Mouse (Mus musculus) CH12.LX (cell line): ENCODE measurements around the gene Trim17. TPM values are rescaled to one million over a fixed set of nuclear protein-coding genes. Genes with fewer than 3 reads are reported as not detected.

Experiments
- DNase-seq: peaks from one replicate; pipeline ENCODE4 v3.0.0-alpha.2; 2013; ENCODE audit errors: extremely low read depth
- H3K27ac ChIP-seq: 2 replicates; pipeline ENCODE4 v1.5.1; 2012; ENCODE audit warnings: low read depth, mild to moderate bottlenecking, control low read depth, moderate library complexity; ENCODE audit not compliant: insufficient read depth
- H3K27me3 ChIP-seq: replicated peaks from 2 replicates; pipeline ENCODE3; 2012; ENCODE audit warnings: inconsistent platforms
- H3K36me3 ChIP-seq, 2 experiments: replicated peaks in 1 of 2; 2 replicates each; pipeline versions ENCODE3 to v1.6.1; 2012; ENCODE audit warnings: inconsistent platforms in 1 of 2, low read length in 1 of 2, mild to moderate bottlenecking in 1 of 2, mixed read lengths in 1 of 2, moderate library complexity in 1 of 2; ENCODE audit not compliant: control insufficient read depth in 1 of 2, insufficient read depth in 1 of 2
- H3K4me1 ChIP-seq, 2 experiments: 2 replicates each; pipeline ENCODE4 v1.6.1; 2012; ENCODE audit warnings: inconsistent platforms in 1 of 2, moderate library complexity in 1 of 2; ENCODE audit not compliant: insufficient read depth in 2 of 2, control insufficient read depth in 1 of 2
- H3K4me2 ChIP-seq: 2 replicates; pipeline ENCODE4 v1.6.1; 2012; ENCODE audit warnings: low read depth, mild to moderate bottlenecking, control low read depth; ENCODE audit not compliant: poor library complexity, insufficient read depth, severe bottlenecking
- H3K4me3 ChIP-seq, 3 experiments: fragments of 150-350 bp in 1 of 3; sonication (generic) in 1 of 3; replicated peaks in 1 of 3; 2 replicates each; pipeline versions ENCODE3 to v1.5.1; 2011 to 2012; ENCODE audit warnings: low read depth in 2 of 3, low read length in 2 of 3, mild to moderate bottlenecking in 2 of 3, moderate library complexity in 2 of 3, control low read depth in 1 of 3, improper control_type of control experiment in 1 of 3, inconsistent platforms in 1 of 3, mixed read lengths in 1 of 3; ENCODE audit not compliant: poor library complexity in 1 of 3
- H3K79me2 ChIP-seq: replicated peaks from 2 replicates; pipeline ENCODE4 v1.6.1; 2012; ENCODE audit warnings: mild to moderate bottlenecking, moderate library complexity; ENCODE audit not compliant: control insufficient read depth, poor library complexity, insufficient read depth, severe bottlenecking; ENCODE audit errors: extremely low read depth
- H3K9ac ChIP-seq: 2 replicates; pipeline ENCODE4 v1.6.1; 2012; ENCODE audit warnings: low read depth, mild to moderate bottlenecking, control low read depth, moderate library complexity; ENCODE audit not compliant: insufficient read depth
- H3K9me3 ChIP-seq: replicated peaks from 2 replicates; pipeline ENCODE3; 2012; ENCODE audit warnings: low read length, inconsistent platforms, mixed read lengths
- BHLHE40 ChIP-seq: IDR thresholded peaks from 2 replicates; pipeline ENCODE4 v1.6.1; 2011; ENCODE audit warnings: mild to moderate bottlenecking, low read depth, low read length, improper control_type of control experiment
- CTCF ChIP-seq, 2 experiments: IDR thresholded peaks in 1 of 2; conservative IDR thresholded peaks in 1 of 2; 2 replicates each; pipeline ENCODE4 v1.5.1; 2011 to 2012; ENCODE audit warnings: low read depth in 2 of 2, low read length in 2 of 2, improper control_type of control experiment in 1 of 2, inconsistent platforms in 1 of 2, mild to moderate bottlenecking in 1 of 2, moderate library complexity in 1 of 2
- E2F4 ChIP-seq: IDR thresholded peaks from 2 replicates; pipeline ENCODE4 v1.6.1; 2011; ENCODE audit warnings: low read depth, low read length, improper control_type of control experiment; ENCODE audit not compliant: insufficient replicate concordance
- ELF1 ChIP-seq: IDR thresholded peaks from 2 replicates; pipeline ENCODE4 v1.6.1; 2014; ENCODE audit warnings: low read depth, mild to moderate bottlenecking, inconsistent platforms, low read length, improper control_type of control experiment
- EP300 ChIP-seq: IDR thresholded peaks from 2 replicates; pipeline ENCODE4 v1.6.1; 2011; ENCODE audit warnings: low read length, improper control_type of control experiment
- ETS1 ChIP-seq: conservative IDR thresholded peaks from 2 replicates; pipeline ENCODE4 v1.6.1; 2012; ENCODE audit warnings: low read depth, mild to moderate bottlenecking, inconsistent platforms, low read length, improper control_type of control experiment, moderate library complexity
- IRF4 ChIP-seq: IDR thresholded peaks from 2 replicates; pipeline ENCODE4 v1.6.1; 2014; ENCODE audit warnings: low read depth, mild to moderate bottlenecking, inconsistent platforms, low read length, improper control_type of control experiment
- KAT2A ChIP-seq: IDR thresholded peaks from 2 replicates; pipeline ENCODE4 v1.6.1; 2012; ENCODE audit warnings: low read length, improper control_type of control experiment, inconsistent platforms; ENCODE audit not compliant: insufficient replicate concordance
- MAZ ChIP-seq: IDR thresholded peaks from 2 replicates; pipeline ENCODE4 v1.6.1; 2012; ENCODE audit warnings: low read depth, mild to moderate bottlenecking, inconsistent platforms, low read length, improper control_type of control experiment, moderate library complexity
- MEF2A ChIP-seq: IDR thresholded peaks from 2 replicates; pipeline ENCODE4 v1.6.1; 2014; ENCODE audit warnings: low read depth, mild to moderate bottlenecking, inconsistent platforms, low read length, improper control_type of control experiment, borderline replicate concordance
- MYC ChIP-seq: IDR thresholded peaks from 2 replicates; pipeline ENCODE4 v1.6.1; 2011; ENCODE audit warnings: low read depth, mild to moderate bottlenecking, improper control_type of control experiment, low read length
- NELFE ChIP-seq: IDR thresholded peaks from 2 replicates; pipeline ENCODE4 v1.6.1; 2011; ENCODE audit warnings: low read depth, low read length, improper control_type of control experiment
- POLR2A ChIP-seq: IDR thresholded peaks from 2 replicates; pipeline ENCODE4 v1.6.1; 2011; ENCODE audit warnings: low read depth, mild to moderate bottlenecking, improper control_type of control experiment, low read length
- POLR2AphosphoS2 ChIP-seq: IDR thresholded peaks from 2 replicates; pipeline ENCODE4 v1.6.1; 2011; ENCODE audit warnings: low read depth, low read length, improper control_type of control experiment
- RAD21 ChIP-seq: IDR thresholded peaks from 2 replicates; pipeline ENCODE4 v1.6.1; 2011; ENCODE audit warnings: low read depth, mild to moderate bottlenecking, low read length, improper control_type of control experiment, moderate library complexity
- SMC3 ChIP-seq: IDR thresholded peaks from 2 replicates; pipeline ENCODE4 v1.6.1; 2011; ENCODE audit warnings: low read depth, low read length, improper control_type of control experiment
- TCF12 ChIP-seq: IDR thresholded peaks from 2 replicates; pipeline ENCODE4 v1.6.1; 2014; ENCODE audit warnings: low read depth, mild to moderate bottlenecking, inconsistent platforms, low read length, improper control_type of control experiment
- USF1 ChIP-seq: IDR thresholded peaks from 2 replicates; pipeline ENCODE4 v1.6.1; 2014; ENCODE audit warnings: low read depth, mild to moderate bottlenecking, inconsistent platforms, low read length, improper control_type of control experiment
- USF2 ChIP-seq: conservative IDR thresholded peaks from 2 replicates; pipeline ENCODE4 v1.6.1; 2011; ENCODE audit warnings: low read depth, low read length, improper control_type of control experiment
- ZC3H11A ChIP-seq: IDR thresholded peaks from 2 replicates; pipeline ENCODE4 v1.6.1; 2012; ENCODE audit warnings: low read depth, mild to moderate bottlenecking, inconsistent platforms, low read length, improper control_type of control experiment
- ZMIZ1 ChIP-seq: IDR thresholded peaks from 2 replicates; pipeline ENCODE4 v1.6.1; 2012; ENCODE audit warnings: low read depth, mild to moderate bottlenecking, inconsistent platforms, low read length, improper control_type of control experiment
- ZNF384 ChIP-seq: IDR thresholded peaks from 2 replicates; pipeline ENCODE4 v1.6.1; 2012; ENCODE audit warnings: low read depth, low read length, improper control_type of control experiment, inconsistent platforms
- dilution Hi-C: fragments of 300-500 bp; cut with MboI; formaldehyde crosslinking; loops from 2 replicates; pipeline ENCODE4 v1.14.3; 2020; ENCODE audit warnings: low sequenced_read_pairs; ENCODE audit not compliant: extremely low pct_unique_long_range_greater_than_20kb, extremely low pct_ligation_motif_present
- in situ Hi-C: fragments of 300-500 bp; cut with MboI; formaldehyde crosslinking; loops from 3 replicates; pipeline ENCODE4 v1.14.3; 2019; ENCODE audit warnings: low sequenced_read_pairs, low pct_ligation_motif_present, low pct_unique_long_range_greater_than_20kb, mixed read lengths
- polyA plus RNA-seq: library from polyadenylated mRNA; unstranded; fragments of >175 nt; gene quantifications from 2 replicates; pipeline ENCODE4 v1.2.1, GENCODE M21; 2012; ENCODE audit warnings: low read depth; ENCODE audit not compliant: insufficient read length
- total RNA-seq, 2 experiments: library from RNA; depleted of rRNA; stranded (reverse); fragments of 300-350 nt in 1 of 2; fragments of >200 nt in 1 of 2; gene quantifications; 2 replicates each; pipeline ENCODE4 v1.2.3; 2012 to 2014

Gene Trim17
- total and polyA plus RNA-seq, 3 experiments = 0.47 to 0.49 TPM; not detected in 1

DNA sequence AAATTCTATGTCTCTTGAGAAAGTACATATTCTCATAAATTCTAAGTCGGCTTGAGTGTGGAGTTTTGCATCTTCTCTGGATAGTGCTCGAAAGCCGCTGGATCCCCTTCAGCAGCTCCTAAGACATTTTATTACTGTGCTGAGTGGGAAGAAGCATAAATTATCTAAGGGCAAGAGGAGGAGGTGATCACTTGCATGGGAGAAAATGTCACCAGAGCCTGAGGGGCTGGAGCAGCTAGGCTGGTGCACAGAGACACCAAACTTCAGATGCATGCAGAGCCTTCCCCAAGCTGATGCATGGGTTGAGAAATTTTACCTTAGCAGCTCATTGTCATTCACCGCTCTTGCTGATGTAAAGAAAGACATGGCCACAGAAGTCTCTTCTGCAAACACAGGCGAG is 10.3 kb upstream of the Trim17 start:
- in situ Hi-C loops = no loop called here
- Histone ChIP-seq H3K4me3 (no peak overlapping the region), H3K79me2 (no peaks in the 10 kb centered on the region), H3K36me3 (no peaks in the 10 kb centered on the region), H3K4me2 (no peak overlapping the region), H3K4me1 (peaks cover 0 to 3% of the 10 kb centered on the region in 2 experiments; a peak in 2 of 4 replicates), H3K27me3 (peaks cover 49% of the 10 kb centered on the region), H3K9ac (no peak overlapping the region), H3K9me3 (peaks cover 6% of the 10 kb centered on the region), H3K27ac (no peak overlapping the region)
- dilution Hi-C loops = no loop called here
- no peak for TF ChIP-seq RAD21
- TF ChIP-seq KAT2A = no peak
- no peak for TF ChIP-seq USF2
- TF ChIP-seq EP300 = no peak
- no peak for TF ChIP-seq ZMIZ1
- TF ChIP-seq CTCF (conservative IDR thresholded peaks at IDR 0.05 in 1 of 2, IDR thresholded peaks at IDR 0.05 in 1 of 2; ENCODE audit: low read depth in 2 of 2, low read length in 2 of 2) = no peak
- no peak for TF ChIP-seq MAZ
- TF ChIP-seq ELF1 = no peak
- no peak for TF ChIP-seq E2F4
- no peak for TF ChIP-seq ZNF384
- no peak for TF ChIP-seq NELFE
- no peak for TF ChIP-seq BHLHE40
- TF ChIP-seq IRF4 = no peak
- no peak for TF ChIP-seq POLR2A
- no peak for DNase-seq

DNA sequence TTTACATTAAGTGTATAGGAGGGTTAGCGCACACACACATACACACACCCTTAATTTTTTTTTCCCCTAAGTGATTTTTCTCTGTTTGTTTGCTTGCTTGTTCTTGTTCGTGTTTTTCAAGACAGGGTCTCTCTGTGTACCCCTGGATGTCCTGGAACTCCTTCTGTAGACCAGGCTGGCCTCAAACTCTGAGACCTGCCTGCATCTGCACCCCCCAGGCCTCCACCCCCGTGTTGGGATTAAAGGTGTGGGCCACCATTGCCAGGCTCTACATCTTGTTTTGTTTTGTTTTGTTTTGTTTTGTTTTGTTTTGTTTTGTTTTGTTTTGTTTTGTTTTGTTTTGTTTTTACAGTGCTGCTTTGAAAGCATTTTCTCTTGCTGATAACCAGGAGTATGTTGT is 7.2 kb upstream of the Trim17 start:
- Histone ChIP-seq H3K27me3 (peaks cover 63% of the 10 kb centered on the region), H3K4me2 (no peak overlapping the region), H3K27ac (no peak overlapping the region), H3K9me3 (no peaks in the 10 kb centered on the region), H3K36me3 (no peaks in the 10 kb centered on the region), H3K4me1 (no peaks in the 10 kb centered on the region), H3K4me3 (no peak overlapping the region), H3K9ac (no peak overlapping the region), H3K79me2 (no peaks in the 10 kb centered on the region)
- DNase-seq = no peak
- TF ChIP-seq RAD21 (no peak), USF1 (no peak), BHLHE40 (no peak), POLR2AphosphoS2 (no peak), CTCF (conservative IDR thresholded peaks at IDR 0.05 in 1 of 2, IDR thresholded peaks at IDR 0.05 in 1 of 2; ENCODE audit: low read depth in 2 of 2, low read length in 2 of 2) (no peak), POLR2A (no peak), E2F4 (no peak), SMC3 (no peak), NELFE (no peak), ZC3H11A (no peak), ZMIZ1 (no peak), MEF2A (no peak), ELF1 (no peak), TCF12 (no peak), MYC (no peak), ETS1 (no peak)
- dilution Hi-C loops = no loop called here
- in situ Hi-C loops = no loop called here
